Mouse (Mus musculus) neural tube, embryonic 11.5 days (tissue): ENCODE results near the gene Olfr102. TPM values are rescaled to one million over a fixed set of nuclear protein-coding genes. Genes with fewer than 3 reads are reported as not detected.

Experiments
- ATAC-seq: fragments of 200-750 bp; cut with Nextera tagmentation; 2 replicates; pipeline ENCODE4 v1.8.0; 2017; ENCODE audit warnings: moderate number of reproducible peaks, mild to moderate bottlenecking, moderate TSS enrichment, moderate library complexity; ENCODE audit not compliant: insufficient read depth, low FRiP score, low TSS enrichment
- DNase-seq: peaks from one replicate; pipeline ENCODE4 v3.0.0-alpha.2; 2015; ENCODE audit warnings: low spot score
- H3K27ac ChIP-seq: fragments of 300-500 bp; sonication (generic); 2 replicates; pipeline ENCODE4 v1.5.1; 2014; ENCODE audit warnings: low read depth, mild to moderate bottlenecking, low read length
- H3K27me3 ChIP-seq: fragments of 300-500 bp; sonication (generic); 2 replicates; pipeline ENCODE4 v1.6.1; 2014; ENCODE audit warnings: mild to moderate bottlenecking, low read length, mixed read lengths; ENCODE audit not compliant: control insufficient read depth, insufficient read depth
- H3K36me3 ChIP-seq: fragments of 300-500 bp; sonication (generic); 2 replicates; pipeline ENCODE4 v1.6.1; 2014; ENCODE audit warnings: mild to moderate bottlenecking, low read length, moderate library complexity, mixed read lengths; ENCODE audit not compliant: control insufficient read depth, insufficient read depth
- H3K4me1 ChIP-seq: fragments of 300-500 bp; sonication (generic); 2 replicates; pipeline ENCODE4 v1.6.1; 2014; ENCODE audit warnings: low read length, mixed read lengths; ENCODE audit not compliant: control insufficient read depth, insufficient read depth
- H3K4me2 ChIP-seq: fragments of 300-500 bp; sonication (generic); 2 replicates; pipeline ENCODE4 v1.6.1; 2014; ENCODE audit warnings: low read depth, mild to moderate bottlenecking, moderate library complexity
- H3K4me3 ChIP-seq: fragments of 300-500 bp; sonication (generic); 2 replicates; pipeline ENCODE4 v1.5.1; 2014; ENCODE audit warnings: low read depth, low read length
- H3K9ac ChIP-seq: fragments of 300-500 bp; sonication (generic); 2 replicates; pipeline ENCODE4 v1.6.1; 2014; ENCODE audit warnings: mild to moderate bottlenecking, low read length
- H3K9me3 ChIP-seq: fragments of 300-500 bp; sonication (generic); 2 replicates; pipeline ENCODE4 v1.6.1; 2016; ENCODE audit warnings: low read length; ENCODE audit not compliant: control insufficient read depth
- WGBS: fragments of 180-500 bp; shearing (Covaris S2); extraction: QIAGEN DNeasy Blood & Tissue Kit; methylation state at CpG from one replicate; pipeline ENCODE4 v1.1.7; 2014; 5-methylcytosine and 5-hydroxymethylcytosine counted together
- polyA plus RNA-seq: library from polyadenylated mRNA; unstranded; fragments of >200 nt; fragmentation: Nextera tagmentation; extraction: Ambion mirVana; gene quantifications from 2 replicates; pipeline ENCODE4 v1.2.1, GENCODE M21; 2014

The Olfr102 gene
- polyA plus RNA-seq, 1 experiment from 2014 or later = not detected

DNA sequence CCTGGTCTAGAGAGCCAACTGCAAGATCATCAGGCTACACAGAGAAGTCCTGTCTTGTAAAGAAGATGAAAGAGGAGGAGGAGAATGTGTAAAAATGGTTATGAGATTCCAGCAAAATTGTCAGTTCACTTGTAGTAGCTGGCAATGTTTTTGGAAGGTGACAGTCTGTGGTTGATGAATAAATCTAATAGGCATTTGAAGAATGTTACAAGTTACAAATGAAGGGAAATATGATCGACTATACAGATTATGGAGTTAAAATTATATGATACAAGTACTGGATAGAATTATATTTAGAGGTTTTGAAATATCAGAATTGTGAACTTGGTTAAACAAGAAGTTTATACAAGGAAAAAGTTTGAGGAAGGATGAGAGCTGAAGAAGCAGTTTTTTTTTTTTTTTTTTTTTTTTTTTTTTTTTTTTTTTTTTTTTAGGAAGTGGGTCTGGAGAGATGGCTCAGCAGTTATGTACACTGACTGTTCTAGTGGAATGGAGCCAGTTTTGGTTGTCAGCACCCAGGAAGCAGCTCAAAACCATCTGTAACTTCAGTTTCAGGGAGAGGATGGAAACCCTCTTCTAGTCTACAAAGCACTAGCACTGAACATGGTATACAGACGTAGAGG, 41.1 kb downstream of the Olfr102 start:
- no peak for ATAC-seq

GRCm38 (mm10) chr17:37270702-37271092, 46.2 kb downstream of the Olfr102 start:
- Histone ChIP-seq H3K9me3 (no peaks in the 10 kb centered on the region), H3K4me2 (peak overlapping the region; percentile 85), H3K4me1 (no peaks in the 10 kb centered on the region), H3K4me3 (peak overlapping the region; percentile 42; the same call in 1 of the 2 replicates), H3K27me3 (no peaks in the 10 kb centered on the region), H3K36me3 (no peaks in the 10 kb centered on the region), H3K27ac (no peak overlapping the region), H3K9ac (0 out of 2 replicates have a peak overlapping the region, but pooled peaks have one; percentile 35)
- DNase-seq (no peak), ATAC-seq (peak; percentile 27; the same call in 1 of the 2 replicates)
- 63% methylated on average over 8 of the region's 8 CpGs for WGBS

More for the DNA sequence above, 41.1 kb downstream of the Olfr102 start:
- H3K36me3 ChIP-seq = no peaks in the 10 kb centered on the region
- H3K4me3 ChIP-seq = no peak overlapping the region
- no peaks in the 10 kb centered on the region for H3K4me1 ChIP-seq
- H3K4me2 ChIP-seq = no peak overlapping the region
- DNase-seq = no peak
- H3K27ac ChIP-seq = no peak overlapping the region
- WGBS = 83% methylated on average over 2 of the region's 2 CpGs
- H3K9ac ChIP-seq = no peak overlapping the region
- no peaks in the 10 kb centered on the region for H3K27me3 ChIP-seq
- H3K9me3 ChIP-seq = no peaks in the 10 kb centered on the region

DNA sequence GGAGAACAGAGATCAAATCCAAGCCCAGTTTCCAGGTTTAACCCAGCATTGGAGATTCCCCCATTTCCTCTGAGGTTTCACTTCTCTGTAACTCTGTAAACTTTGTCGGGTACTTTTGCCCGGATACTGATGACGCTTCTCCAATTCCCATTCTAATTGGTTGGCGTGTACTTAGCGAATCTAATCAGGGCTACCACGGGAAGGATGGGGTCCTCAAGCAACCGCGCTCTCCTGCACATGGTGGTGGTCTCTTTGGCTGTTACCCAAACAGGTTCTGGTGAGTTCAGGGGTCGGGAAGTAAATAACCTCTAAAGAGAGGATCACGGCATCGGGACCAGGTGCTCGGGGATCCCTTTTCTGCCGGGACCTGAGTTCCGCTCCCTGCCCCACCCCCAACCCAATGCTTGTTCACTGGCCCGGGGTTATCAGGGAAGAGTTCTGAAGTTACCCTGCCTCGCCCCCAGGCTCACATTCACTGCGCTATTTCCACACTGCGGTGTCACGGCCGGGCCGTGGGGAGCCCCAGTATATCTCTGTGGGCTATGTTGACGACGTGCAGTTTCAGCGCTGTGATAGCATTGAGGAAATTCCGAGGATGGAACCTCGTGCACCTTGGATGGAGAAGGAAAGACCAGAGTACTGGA, 46.7 kb downstream of the Olfr102 start, which contains the start of gene H2-M3:
Gene H2-M3, plus strand, starts transcription at position 163 of the 644 bp plus-strand sequence.
- Histone ChIP-seq H3K36me3 (no peaks in the 10 kb centered on the region), H3K4me1 (no peaks in the 10 kb centered on the region), H3K27ac (no peak within 1 kb of the TSS), H3K27me3 (no peaks in the 10 kb centered on the region), H3K9ac (peak within 1 kb of the TSS; percentile 35), H3K4me2 (peak within 1 kb of the TSS; percentile 85), H3K4me3 (peak within 1 kb of the TSS; percentile 42), H3K9me3 (no peaks in the 10 kb centered on the region)
- peak; percentile 85 for DNase-seq
- ATAC-seq = peak; percentile 99
- WGBS = 5% methylated on average over 26 of the region's 26 CpGs

- Histone ChIP-seq H3K27me3 (no peaks in the 10 kb centered on the region), H3K27ac (no peak within 1 kb of the TSS), H3K4me2 (no peak within 1 kb of the TSS), H3K4me3 (no peak within 1 kb of the TSS), H3K9ac (no peak within 1 kb of the TSS), H3K36me3 (no peaks in the 10 kb centered on the region), H3K4me1 (no peaks in the 10 kb centered on the region), H3K9me3 (no peaks in the 10 kb centered on the region)
- 83% methylated on average over 1 of the region's 1 CpGs for WGBS
- DNase-seq = no peak
- ATAC-seq = no peak
Measured at GRCm38 (mm10) chr17:37263626-37264025, 53.2 kb downstream of the Olfr102 start, which contains the start of gene Olfr98. Gene Olfr98, minus strand, starts transcription at chr17:37263749.

Other genes with a start within 250 kb of the Olfr102 start
- not detected in 2 replicates for gene Olfr90, start 228.6 kb downstream of the Olfr102 start, polyA plus RNA-seq
- gene Olfr91, start 218.8 kb downstream of the Olfr102 start, polyA plus RNA-seq = not detected in 2 replicates
- not detected in 2 replicates for gene Olfr92, start 197.0 kb downstream of the Olfr102 start, polyA plus RNA-seq
- not detected in 2 replicates for gene Olfr93, start 155.6 kb downstream of the Olfr102 start, polyA plus RNA-seq
- not detected in 2 replicates for gene Ubd, start 123.2 kb downstream of the Olfr102 start, polyA plus RNA-seq
- not detected in 2 replicates for gene Olfr94, start 116.1 kb downstream of the Olfr102 start, polyA plus RNA-seq
- not detected in 2 replicates for gene Olfr95, start 103.9 kb downstream of the Olfr102 start, polyA plus RNA-seq
- not detected in 2 replicates for gene Olfr96, start 96.9 kb downstream of the Olfr102 start, polyA plus RNA-seq
- gene Olfr97, start 79.7 kb downstream of the Olfr102 start, polyA plus RNA-seq = not detected in 2 replicates
- gene Olfr98, start 53.3 kb downstream of the Olfr102 start, polyA plus RNA-seq = not detected in 2 replicates
- gene H2-M3, start 46.8 kb downstream of the Olfr102 start, polyA plus RNA-seq = 0.66 and 0.89 TPM in 2 replicates
- not detected in 2 replicates for gene Olfr99, start 33.6 kb downstream of the Olfr102 start, polyA plus RNA-seq
- gene Olfr101, start 12.7 kb downstream of the Olfr102 start, polyA plus RNA-seq = not detected in 2 replicates
- gene Olfr103, start 22.6 kb upstream of the Olfr102 start, polyA plus RNA-seq = not detected in 2 replicates
- not detected in 2 replicates for gene Olfr104-ps, start 42.5 kb upstream of the Olfr102 start, polyA plus RNA-seq
- gene Olfr105-ps, start 62.0 kb upstream of the Olfr102 start, polyA plus RNA-seq = not detected in 2 replicates
- gene Olfr106-ps, start 73.3 kb upstream of the Olfr102 start, polyA plus RNA-seq = not detected in 2 replicates
- not detected in 2 replicates for gene Olfr107, start 82.2 kb upstream of the Olfr102 start, polyA plus RNA-seq
- not detected in 2 replicates for gene Olfr108, start 128.4 kb upstream of the Olfr102 start, polyA plus RNA-seq
- gene Olfr109, start 141.9 kb upstream of the Olfr102 start, polyA plus RNA-seq = not detected in 2 replicates
- gene H2-M2, start 166.5 kb upstream of the Olfr102 start, polyA plus RNA-seq = not detected in 2 replicates
- gene Olfr110, start 175.4 kb upstream of the Olfr102 start, polyA plus RNA-seq = not detected in 2 replicates
- not detected in 2 replicates for gene Olfr111, start 191.0 kb upstream of the Olfr102 start, polyA plus RNA-seq